Comparison of ENCODE assay signal across 20 mouse cellular contexts in genomic region chr4:148171261-148171660, GRCm38 (mm10). TPM values are rescaled to one million over a fixed set of nuclear protein-coding genes. Genes with fewer than 3 reads are reported as not detected.
"Had no signal": no experiment of that assay in that cellular context is flagged by ENCODE, and none has a peak within 500 bp of the region (broad histone marks: within the 10 kb centered on the region; RNA-seq: fewer than 3 reads in every experiment).

No protein-coding gene starts in this region.

- H3K9ac ChIP-seq: heart, embryonic 13.5 days; heart, embryonic 15.5 days; hindbrain, embryonic 13.5 days; hindbrain, embryonic 15.5 days; kidney, embryonic 15.5 days; limb, embryonic 12.5 days had no signal

- DNase-seq: gastrocnemius, adult 2 months; gastrocnemius, postnatal 14 days; heart, adult 11 months; layer of hippocampus, adult 9-11 months had no signal

- H3K36me3 ChIP-seq: heart, embryonic 13.5 days; heart, embryonic 15.5 days; hindbrain, embryonic 13.5 days; hindbrain, embryonic 15.5 days; kidney, embryonic 15.5 days; limb, embryonic 10.5 days; limb, embryonic 12.5 days had no signal

- H3K4me3 ChIP-seq: gastrocnemius, adult 2 months; heart, adult 2 months; heart, embryonic 13.5 days; heart, embryonic 15.5 days; hindbrain, embryonic 13.5 days; hindbrain, embryonic 15.5 days; kidney, embryonic 15.5 days; limb, embryonic 10.5 days; limb, embryonic 12.5 days had no signal

- H3K4me2 ChIP-seq: heart, embryonic 11.5 days; heart, embryonic 13.5 days; heart, embryonic 15.5 days; hindbrain, embryonic 13.5 days; hindbrain, embryonic 15.5 days; kidney, embryonic 15.5 days; limb, embryonic 12.5 days had no signal

- ATAC-seq: forebrain, embryonic 16.5 days; hindbrain, postnatal 0 days; intestine, embryonic 16.5 days had no signal

- H3K27ac ChIP-seq: gastrocnemius, adult 2 months; heart, adult 2 months; heart, embryonic 13.5 days; heart, embryonic 15.5 days; hindbrain, embryonic 13.5 days; hindbrain, embryonic 15.5 days; hindbrain, postnatal 0 days; kidney, embryonic 15.5 days; kidney, postnatal 0 days; limb, embryonic 10.5 days; limb, embryonic 12.5 days had no signal

- H3K9me3 ChIP-seq: heart, embryonic 13.5 days; heart, embryonic 15.5 days; hindbrain, embryonic 13.5 days; hindbrain, embryonic 15.5 days; kidney, embryonic 15.5 days; limb, embryonic 10.5 days; limb, embryonic 12.5 days had no signal

RNA-seq across cellular contexts. Expression of gene Fbxo2, which starts 10.8 kb away (rescaled TPM):
- total RNA-seq: gastrocnemius, postnatal 14 days; gastrocnemius, postnatal 36 days; heart, postnatal 14 days; hematopoietic stem cell, adult 5-6 weeks had no signal

RNA-seq across cellular contexts. Expression of gene Draxin, which starts 40.8 kb away (rescaled TPM):
- total RNA-seq: hematopoietic stem cell, adult 5-6 weeks had no signal
- polyA plus RNA-seq: heart, embryonic 15.5 days had no signal
